In the genomic region with DNA sequence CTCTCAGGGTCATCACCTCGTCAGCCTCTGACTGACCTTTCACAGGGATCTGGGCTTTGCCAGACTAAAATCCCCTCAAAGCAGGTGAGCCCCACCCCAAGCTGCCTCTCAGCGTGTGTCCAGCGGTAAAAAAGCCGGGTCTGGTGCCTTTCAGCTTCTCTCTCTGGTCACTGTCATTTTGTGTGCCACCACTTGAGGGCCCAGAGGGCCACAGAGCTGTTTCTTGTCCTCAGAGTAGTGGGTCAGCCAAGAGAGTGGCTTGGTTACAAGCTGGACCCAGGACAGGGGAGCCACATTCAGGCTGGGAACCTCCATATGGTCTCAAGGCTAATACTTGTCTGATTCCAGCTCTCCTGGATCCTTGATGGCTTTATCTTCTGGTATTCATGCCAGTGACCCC, we compare ENCODE assay signal across 15 mouse cellular contexts.
A peak's percentile ranks its signal among the peaks of the same experiment; 100 is the strongest.
DNase-seq lines count a peak whose midpoint lies in the region; ATAC-seq and TF ChIP-seq lines count a peak whose summit lies in the region.
"Had no signal": no experiment of that assay in that cellular context is flagged by ENCODE, and none has a peak within 500 bp of the region (broad histone marks: within the 10 kb centered on the region; RNA-seq: fewer than 3 reads in every experiment).

No protein-coding gene starts in this region.

- H3K27me3 ChIP-seq in heart, adult 2 months (ENCODE audit: control insufficient read depth, insufficient read depth, low read length) = peaks cover 6% of the 10 kb centered on the region
- peaks cover 77% of the 10 kb centered on the region for H3K27me3 ChIP-seq in heart, embryonic 11.5 days (ENCODE audit: control insufficient read depth, insufficient read depth, low read length)
- peaks cover 36% of the 10 kb centered on the region for H3K27me3 ChIP-seq in neural tube, embryonic 11.5 days (ENCODE audit: control insufficient read depth, insufficient read depth, low read length)
- H3K27me3 ChIP-seq in neural tube, embryonic 15.5 days (replicated peaks) = peaks cover 54% of the 10 kb centered on the region

- H3K4me2 ChIP-seq in heart, embryonic 11.5 days = no peak overlapping the region
- H3K4me2 ChIP-seq in neural tube, embryonic 11.5 days (ENCODE audit: low read depth) = no peak overlapping the region
- no peak overlapping the region for H3K4me2 ChIP-seq in neural tube, embryonic 15.5 days
- H3K4me2 ChIP-seq: embryonic facial prominence, embryonic 13.5 days; liver, embryonic 11.5 days had no signal

- peak; percentile 60 for TF ChIP-seq CTCF in heart, adult 2 months (IDR thresholded peaks at IDR 0.05)

- 10% methylated on average over 4 of the region's 4 CpGs for WGBS in heart, adult 2 months
- WGBS in heart, embryonic 11.5 days (ENCODE audit: insufficient replicate concordance) = 3% methylated on average over 4 of the region's 4 CpGs
- 1% methylated on average over 4 of the region's 4 CpGs for WGBS in neural tube, embryonic 11.5 days
- 9% methylated on average over 4 of the region's 4 CpGs for WGBS in neural tube, embryonic 15.5 days

- H3K27ac ChIP-seq in heart, adult 2 months = no peak overlapping the region
- H3K27ac ChIP-seq in heart, embryonic 11.5 days (ENCODE audit: low read depth, low read length) = no peak overlapping the region
- no peak overlapping the region for H3K27ac ChIP-seq in neural tube, embryonic 11.5 days (ENCODE audit: low read depth, low read length)
- no peak overlapping the region for H3K27ac ChIP-seq in neural tube, embryonic 15.5 days (replicated peaks)
- H3K27ac ChIP-seq: embryonic facial prominence, embryonic 13.5 days; heart, embryonic 10.5 days had no signal

- no peak for TF ChIP-seq EP300 in heart, adult 2 months (IDR thresholded peaks at IDR 0.05; ENCODE audit: insufficient read depth, low read depth, low read length)

- H3K79me2 ChIP-seq in heart, adult 2 months (replicated peaks; ENCODE audit: control insufficient read depth, insufficient read depth, low read length) = no peaks in the 10 kb centered on the region

- ATAC-seq in heart, embryonic 11.5 days (replicated peaks; ENCODE audit: insufficient number of reproducible peaks, low FRiP score, low TSS enrichment) = no peak
- ATAC-seq in neural tube, embryonic 11.5 days (ENCODE audit: insufficient read depth, low FRiP score, low TSS enrichment) = no peak
- ATAC-seq in neural tube, embryonic 15.5 days (ENCODE audit: low FRiP score) = no peak
- ATAC-seq: forebrain, embryonic 16.5 days had no signal

- H3K4me1 ChIP-seq in heart, adult 2 months (ENCODE audit: control insufficient read depth, insufficient read depth, low read length) = no peaks in the 10 kb centered on the region
- H3K4me1 ChIP-seq in heart, embryonic 11.5 days (ENCODE audit: control insufficient read depth, insufficient read depth, low read length) = no peaks in the 10 kb centered on the region
- H3K4me1 ChIP-seq in neural tube, embryonic 11.5 days (ENCODE audit: control insufficient read depth, insufficient read depth, low read length) = peaks cover 3% of the 10 kb centered on the region
- peaks cover 20% of the 10 kb centered on the region for H3K4me1 ChIP-seq in neural tube, embryonic 15.5 days

- H3K4me3 ChIP-seq in heart, adult 2 months = no peak overlapping the region
- no peak overlapping the region for H3K4me3 ChIP-seq in heart, embryonic 11.5 days (ENCODE audit: low read depth, low read length)
- H3K4me3 ChIP-seq in neural tube, embryonic 11.5 days (ENCODE audit: low read depth, low read length) = no peak overlapping the region
- H3K4me3 ChIP-seq in neural tube, embryonic 15.5 days (replicated peaks) = no peak overlapping the region
- H3K4me3 ChIP-seq: embryonic facial prominence, embryonic 13.5 days; heart, embryonic 10.5 days had no signal

- H3K9ac ChIP-seq in heart, adult 2 months (ENCODE audit: low read depth, low read length) = no peak overlapping the region
- no peak overlapping the region for H3K9ac ChIP-seq in heart, embryonic 11.5 days (ENCODE audit: low read depth, low read length)
- no peak overlapping the region for H3K9ac ChIP-seq in neural tube, embryonic 11.5 days (ENCODE audit: low read length)
- H3K9ac ChIP-seq in neural tube, embryonic 15.5 days (replicated peaks) = no peak overlapping the region
- H3K9ac ChIP-seq: embryonic facial prominence, embryonic 13.5 days had no signal

- TF ChIP-seq POLR2A in heart, adult 2 months (IDR thresholded peaks at IDR 0.05; ENCODE audit: insufficient read depth, low read depth, low read length) = no peak

- H3K36me3 ChIP-seq in heart, adult 2 months (ENCODE audit: control insufficient read depth, insufficient read depth, low read length) = no peaks in the 10 kb centered on the region
- no peaks in the 10 kb centered on the region for H3K36me3 ChIP-seq in heart, embryonic 11.5 days (ENCODE audit: control insufficient read depth, insufficient read depth, low read length)
- H3K36me3 ChIP-seq in neural tube, embryonic 11.5 days (ENCODE audit: control insufficient read depth, insufficient read depth, low read length) = no peaks in the 10 kb centered on the region
- H3K36me3 ChIP-seq in neural tube, embryonic 15.5 days = no peaks in the 10 kb centered on the region
- H3K36me3 ChIP-seq: embryonic facial prominence, embryonic 13.5 days; G1E; heart, embryonic 10.5 days had no signal

- DNase-seq in cerebellum, adult 11 months = peak; percentile 5
- no peak for DNase-seq in cerebellum, postnatal 36 days
- no peak for DNase-seq in heart, adult 2 months
- peak; percentile 40 for DNase-seq in neural tube, embryonic 11.5 days (ENCODE audit: low spot score)
- DNase-seq in kidney, postnatal 4 days = peak; percentile 60 to 68
- no peak for DNase-seq in thymus, postnatal 0 days (ENCODE audit: low spot score)
- DNase-seq: layer of hippocampus, postnatal 36 days; right cerebral cortex, adult 18-20 months had no signal

- intact Hi-C loops in heart, adult 2 months (cut with DNase I) = loop anchor here (2.0 kb wide), 1 partner anchor 235 kb away; no protein-coding TSS in a partner anchor

- no peaks in the 10 kb centered on the region for H3K9me3 ChIP-seq in heart, embryonic 11.5 days (replicated peaks; ENCODE audit: control insufficient read depth, low read length)
- no peaks in the 10 kb centered on the region for H3K9me3 ChIP-seq in neural tube, embryonic 11.5 days (ENCODE audit: control insufficient read depth, low read length)
- no peaks in the 10 kb centered on the region for H3K9me3 ChIP-seq in neural tube, embryonic 15.5 days (replicated peaks)
- H3K9me3 ChIP-seq: embryonic facial prominence, embryonic 13.5 days; G1E; heart, embryonic 10.5 days had no signal

Comparison
In these comparisons a context has a peak if more than half of its experiments do, and no peak if none do; other contexts are left out.
1. DNase-seq: peak in cerebellum, adult 11 months (single experiment), neural tube, embryonic 11.5 days (single experiment) and kidney, postnatal 4 days (2 of 2); none in cerebellum, postnatal 36 days (0 of 2), heart, adult 2 months (0 of 2) and thymus, postnatal 0 days (single experiment).